ENCODE assay signal across 9 mouse cellular contexts in the genomic region with DNA sequence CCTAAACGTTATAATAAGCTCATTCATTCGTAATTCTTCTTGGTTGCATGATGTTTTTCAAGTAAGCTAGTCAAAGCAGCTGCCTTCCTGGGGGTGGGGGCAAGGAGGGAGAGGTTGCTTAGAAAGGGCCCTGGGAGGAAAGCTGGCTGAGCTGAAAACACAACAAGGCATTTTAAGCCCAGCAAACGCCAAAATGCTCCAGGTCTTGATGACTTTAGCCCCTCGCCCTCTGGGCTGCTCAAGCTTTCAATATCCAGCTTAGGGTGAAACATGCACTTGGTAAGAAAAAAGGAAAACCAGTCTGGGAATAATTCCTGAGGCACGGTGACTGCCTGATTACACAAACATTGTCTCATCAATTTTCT. TPM values are rescaled to one million over a fixed set of nuclear protein-coding genes. Genes with fewer than 3 reads are reported as not detected.
A peak's percentile ranks its signal among the peaks of the same experiment; 100 is the strongest.
DNase-seq lines count a peak whose midpoint lies in the region; ATAC-seq and TF ChIP-seq lines count a peak whose summit lies in the region.
"Had no signal": no experiment of that assay in that cellular context is flagged by ENCODE, and none has a peak within 500 bp of the region (broad histone marks: within the 10 kb centered on the region; RNA-seq: fewer than 3 reads in every experiment).

No protein-coding gene starts in this region.

- WGBS in liver, embryonic 12.5 days (ENCODE audit: insufficient replicate concordance): 30% methylated on average over 5 of the region's 5 CpGs
- 40% methylated on average over 5 of the region's 5 CpGs for WGBS in stomach, postnatal 0 days

- H3K4me2 ChIP-seq in liver, embryonic 12.5 days: peak overlapping the region; percentile 72
- H3K4me2 ChIP-seq in stomach, postnatal 0 days (replicated peaks; ENCODE audit: low read depth): peak overlapping the region; percentile 97

- H3K27me3 ChIP-seq in liver, embryonic 12.5 days (replicated peaks): peaks cover 41% of the 10 kb centered on the region
- H3K27me3 ChIP-seq in stomach, postnatal 0 days (ENCODE audit: control insufficient read depth, insufficient read depth, low read length): 0 out of 2 replicates have a peak, but pooled peaks cover 3% of the 10 kb centered on the region

- H3K4me1 ChIP-seq in liver, embryonic 12.5 days: no peaks in the 10 kb centered on the region
- H3K4me1 ChIP-seq in stomach, postnatal 0 days (replicated peaks; ENCODE audit: control insufficient read depth, insufficient read depth): no peaks in the 10 kb centered on the region

- no peaks in the 10 kb centered on the region for H3K36me3 ChIP-seq in liver, embryonic 12.5 days
- H3K36me3 ChIP-seq in stomach, postnatal 0 days (ENCODE audit: control insufficient read depth, insufficient read depth, low read length): no peaks in the 10 kb centered on the region

- H3K9me3 ChIP-seq in liver, embryonic 12.5 days (replicated peaks): no peaks in the 10 kb centered on the region
- H3K9me3 ChIP-seq in stomach, postnatal 0 days (ENCODE audit: control insufficient read depth, low read length): no peaks in the 10 kb centered on the region

- no peak overlapping the region for H3K9ac ChIP-seq in liver, embryonic 12.5 days
- no peak overlapping the region for H3K9ac ChIP-seq in stomach, postnatal 0 days (ENCODE audit: low read length)

- ATAC-seq in liver, embryonic 12.5 days: no peak
- no peak for ATAC-seq in stomach, postnatal 0 days (ENCODE audit: low FRiP score, low TSS enrichment)
- no peak for ATAC-seq in CD4-positive, CD25-positive, alpha-beta regulatory T cell, adult 4 months

- H3K4me3 ChIP-seq in gastrocnemius, adult 2 months: peak overlapping the region; percentile 85
- no peak overlapping the region for H3K4me3 ChIP-seq in liver, embryonic 12.5 days
- H3K4me3 ChIP-seq in stomach, postnatal 0 days (ENCODE audit: low read depth, low read length): peak overlapping the region; percentile 54

- peak overlapping the region; percentile 93 for H3K27ac ChIP-seq in gastrocnemius, adult 2 months
- no peak overlapping the region for H3K27ac ChIP-seq in liver, embryonic 12.5 days
- no peak overlapping the region for H3K27ac ChIP-seq in stomach, postnatal 0 days (replicated peaks)

- DNase-seq in gastrocnemius, adult 2 months: no peak
- DNase-seq in gastrocnemius, postnatal 36 days: no peak
- peak; percentile 10 for DNase-seq in right cerebral cortex, postnatal 14 days
- DNase-seq in right cerebral cortex, adult 2 months (ENCODE audit: low spot score in 2 of 2): no peak
- DNase-seq in stomach, postnatal 0 days (ENCODE audit: low spot score): no peak
- no peak for DNase-seq in layer of hippocampus, postnatal 14 days (ENCODE audit: low spot score in 2 of 2)
- DNase-seq: B cell, adult 2 months had no signal

- intact Hi-C loops in gastrocnemius, adult 2 months (cut with DNase I): loop anchor here (1.0 to 2.0 kb wide), 2 partner anchors 28 to 49 kb away; no protein-coding TSS in a partner anchor
- intact Hi-C loops in gastrocnemius, postnatal 36 days (cut with DNase I): loop anchor here (2.0 to 5.0 kb wide), 2 partner anchors 29 to 42 kb away; no protein-coding TSS in a partner anchor

- TF ChIP-seq CTCF in gastrocnemius, adult 2 months (IDR thresholded peaks at IDR 0.05): no peak
- TF ChIP-seq CTCF in stomach, postnatal 0 days (IDR thresholded peaks at IDR 0.05; ENCODE audit: low read depth): no peak

- no peak for TF ChIP-seq EP300 in stomach, postnatal 0 days (optimal IDR thresholded peaks at IDR 0.05)

RNA-seq across cellular contexts. Expression of a gene that starts 0.2 kb away (rescaled TPM):
- 10 to 100 TPM; 78.5 to 82.6 TPM for total RNA-seq in gastrocnemius, adult 2 months (2021)
- total RNA-seq in gastrocnemius, postnatal 36 days (2021): 10 to 100 TPM; 72.2 to 87.7 TPM
- polyA plus RNA-seq in liver, embryonic 12.5 days (2016; fragmentation: Nextera tagmentation; extraction: Ambion mirVana): 0.19 and 0.30 TPM in 2 replicates
- 2.7 and 2.9 TPM in 2 replicates for polyA plus RNA-seq in stomach, postnatal 0 days (2015; fragmentation: Nextera tagmentation; extraction: Ambion mirVana)
- under 1 TPM; 0.16 to 0.30 TPM for polyA plus RNA-seq in CD4-positive, CD25-positive, alpha-beta regulatory T cell, adult 4 months (2017; shearing (Covaris generic))
- 10 to 100 TPM; 68.9 to 72.3 TPM for total RNA-seq in layer of hippocampus, postnatal 14 days (2021)
